Mouse (Mus musculus): Measurements from ENCODE around the gene Olfr487. TPM values are rescaled to one million over a fixed set of nuclear protein-coding genes. Genes with fewer than 3 reads are reported as not detected.
"Not testable (repeated sequence)": the region's sequence is repeated elsewhere in the genome, so short reads cannot be mapped to it uniquely, and the experiment has no call there.

Olfr487 gene
- not detected for total RNA-seq (2021)
- long read RNA-seq, experiment 1 = 0 reads
- long read RNA-seq, experiment 2 = 0 reads

DNA sequence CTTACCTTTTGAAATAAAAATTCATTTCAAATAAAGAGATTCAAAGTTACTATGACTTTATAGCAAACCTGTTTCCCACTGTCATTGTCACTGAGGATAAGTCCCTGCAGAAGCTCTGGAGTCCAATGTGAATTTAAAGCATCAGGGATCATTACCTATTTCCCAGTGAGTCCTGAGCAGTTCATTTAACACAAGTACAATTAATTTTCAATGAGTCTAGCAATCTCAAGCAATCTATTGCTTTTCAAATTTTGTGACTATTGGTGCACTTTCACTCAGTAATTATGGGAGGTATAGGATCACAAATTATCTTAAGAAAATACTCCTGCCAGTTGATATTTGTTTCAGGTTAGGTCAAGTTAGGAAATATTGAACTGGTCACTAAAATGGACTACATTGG is at the start of gene Olfr487:
Gene Olfr487 (minus strand): TSS at position 101 of the 400 bp plus-strand sequence.
- DNase-seq; intact Hi-C loops (cut with DNase I): not testable (repeated sequence)

GRCm38 (mm10) chr7:108258247-108258646 is 43.8 kb upstream of the Olfr487 start, which contains the start of gene Olfr488:
Olfr488 (minus strand) TSS chr7:108258347.
- DNase-seq = no peak
- intact Hi-C loops (cut with DNase I) = no loop called here

DNA sequence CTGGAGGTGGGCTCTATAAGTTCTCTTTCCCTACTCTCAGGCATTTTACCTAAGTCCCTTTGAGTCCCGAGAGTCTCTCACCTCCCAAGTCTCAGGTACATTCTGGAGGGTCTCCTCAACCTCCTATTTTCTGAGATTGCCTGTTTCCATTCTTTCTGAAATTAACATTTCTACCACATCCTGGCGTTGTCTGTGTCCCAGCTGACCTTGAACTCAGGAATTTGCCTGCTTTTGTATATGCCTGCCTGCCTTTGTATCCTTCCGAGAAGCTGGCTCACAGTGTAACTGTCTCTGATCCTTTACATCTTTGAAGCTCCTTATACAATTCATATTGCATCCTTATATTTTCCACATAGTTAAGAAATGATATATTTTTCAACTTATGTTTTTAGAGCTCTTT is 19.1 kb upstream of the Olfr487 start:
- intact Hi-C loops (cut with DNase I) = no loop called here
- DNase-seq = no peak

GRCm38 (mm10) chr7:108196938-108197337 is 17.5 kb downstream of the Olfr487 start:
- DNase-seq = no peak
- intact Hi-C loops (cut with DNase I) = no loop called here

DNA sequence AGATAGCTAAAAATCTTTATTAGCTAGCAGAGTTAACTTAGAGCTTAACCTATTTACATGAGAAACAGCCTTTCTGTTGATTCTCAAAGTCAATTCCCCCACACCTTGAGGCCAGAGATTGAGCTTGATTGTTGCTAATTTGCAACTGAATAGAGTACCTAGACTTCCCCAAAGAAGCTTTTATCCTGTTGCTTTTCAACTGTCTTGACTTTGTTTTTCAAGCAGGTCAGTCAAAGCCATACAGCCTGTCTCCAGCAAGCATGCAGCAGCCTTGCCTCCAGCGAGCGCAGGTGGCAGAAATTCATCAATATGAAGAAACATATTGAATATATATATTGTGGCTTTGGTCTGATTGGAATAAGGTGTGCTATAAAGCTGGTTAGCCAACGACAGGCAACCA is 18.1 kb downstream of the Olfr487 start:
- DNase-seq; intact Hi-C loops (cut with DNase I): not testable (repeated sequence)

DNA sequence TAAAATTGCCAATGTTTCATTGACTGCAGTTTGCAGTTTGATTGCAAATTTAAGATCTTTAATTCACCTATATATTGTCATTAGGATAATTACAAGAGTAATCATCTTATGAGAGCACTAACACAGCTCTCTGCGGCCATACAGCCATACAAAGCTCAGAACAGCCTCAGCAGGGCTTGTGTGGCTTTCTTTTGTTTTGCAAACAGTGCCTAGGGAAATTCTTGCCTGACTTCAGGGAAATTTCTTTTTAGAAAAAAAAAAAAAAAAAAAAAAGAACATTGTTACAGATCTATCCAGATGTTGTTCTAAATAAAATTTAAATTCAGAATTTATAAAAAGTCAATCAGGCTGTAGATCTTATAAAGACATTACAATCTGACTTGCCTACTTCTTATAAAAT is 21.7 kb downstream of the Olfr487 start:
- DNase-seq; intact Hi-C loops (cut with DNase I): not testable (repeated sequence)

- intact Hi-C loops (cut with DNase I); DNase-seq: not testable (repeated sequence)
These were observed 23.2 kb downstream of the Olfr487 start for GRCm38 (mm10) chr7:108191196-108191595.

GRCm38 (mm10) chr7:108185237-108185636 is 29.2 kb downstream of the Olfr487 start:
- intact Hi-C loops (cut with DNase I); DNase-seq: not testable (repeated sequence)

- DNase-seq; intact Hi-C loops (cut with DNase I): not testable (repeated sequence)
These were observed 30.0 kb downstream of the Olfr487 start for GRCm38 (mm10) chr7:108184401-108184800.

DNA sequence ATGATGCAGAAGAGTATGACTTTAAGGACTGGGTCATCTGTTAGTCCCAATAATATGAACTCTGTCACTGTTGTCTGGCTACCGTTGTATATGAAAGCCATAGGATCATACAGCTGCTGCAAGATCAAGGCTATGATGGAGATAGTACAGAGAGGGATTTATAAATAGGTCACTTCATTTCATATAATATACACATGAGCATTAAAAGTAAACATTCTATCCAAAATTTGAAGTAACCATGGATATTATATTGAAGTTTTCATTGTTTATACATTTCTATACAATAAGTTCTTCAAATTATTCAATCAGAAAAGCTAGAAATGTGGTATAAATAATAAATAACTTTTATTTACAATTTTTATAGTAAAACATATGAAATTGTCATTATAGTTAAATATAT is 41.8 kb downstream of the Olfr487 start, which contains the start of gene Olfr486:
Gene Olfr486 (minus strand): TSS at position 101 of the 400 bp plus-strand sequence.
- DNase-seq; intact Hi-C loops (cut with DNase I): not testable (repeated sequence)

DNA sequence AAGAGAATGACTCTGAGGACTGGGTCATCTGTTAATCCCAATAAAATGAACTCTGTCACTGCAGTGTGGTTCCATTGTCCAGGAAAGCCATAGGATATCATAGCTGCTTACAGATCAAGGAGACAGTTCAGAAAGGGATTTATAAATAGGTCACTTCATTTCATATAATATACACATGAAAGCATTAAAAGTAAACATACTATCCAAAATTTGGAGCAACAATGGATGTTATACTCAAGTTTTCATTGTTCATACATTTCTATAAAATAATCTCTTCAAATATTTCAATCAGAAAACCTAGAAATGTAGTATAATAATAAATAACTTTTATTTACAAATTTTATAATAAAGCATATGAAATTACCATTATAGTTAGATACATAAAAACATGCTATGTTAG is 54.7 kb downstream of the Olfr487 start, which contains the start of gene Olfr485:
Gene Olfr485 (minus strand): TSS at position 101 of the 400 bp plus-strand sequence.
- no peak for DNase-seq
- intact Hi-C loops (cut with DNase I) = no loop called here

Other genes with a start within 250 kb of the Olfr487 start
- gene Olfr476, start 249.8 kb downstream of the Olfr487 start, total RNA-seq (2021) = not detected
- not detected for gene Olfr477, start 227.9 kb downstream of the Olfr487 start, total RNA-seq (2021)
- gene Olfr478, start 180.6 kb downstream of the Olfr487 start, total RNA-seq (2021) = not detected
- gene Olfr479, start 163.9 kb downstream of the Olfr487 start, total RNA-seq (2021) = not detected
- gene Olfr480, start 147.3 kb downstream of the Olfr487 start, total RNA-seq (2021) = not detected
- gene Olfr481, start 134.8 kb downstream of the Olfr487 start, total RNA-seq (2021) = not detected
- gene Olfr482, start 117.0 kb downstream of the Olfr487 start, total RNA-seq (2021) = under 1 TPM; 0.59 to 0.81 TPM
- not detected for gene Olfr483, start 113.8 kb downstream of the Olfr487 start, total RNA-seq (2021)
- gene Olfr484, start 87.2 kb downstream of the Olfr487 start, total RNA-seq (2021) = not detected
- gene Olfr485, start 54.8 kb downstream of the Olfr487 start, total RNA-seq (2021) = not detected
- gene Olfr486, start 41.9 kb downstream of the Olfr487 start, total RNA-seq (2021) = not detected
- gene Olfr488, start 43.7 kb upstream of the Olfr487 start, total RNA-seq (2021) = not detected
- gene Olfr490, start 74.3 kb upstream of the Olfr487 start, total RNA-seq (2021) = not detected
- gene Olfr491, start 98.8 kb upstream of the Olfr487 start, total RNA-seq (2021) = not detected
- not detected for gene Olfr492, start 109.0 kb upstream of the Olfr487 start, total RNA-seq (2021)
- not detected for gene Olfr493, start 132.3 kb upstream of the Olfr487 start, total RNA-seq (2021)
- not detected for gene Olfr494, start 150.7 kb upstream of the Olfr487 start, total RNA-seq (2021)
- gene Olfr495, start 178.5 kb upstream of the Olfr487 start, total RNA-seq (2021) = not detected
- gene Olfr497, start 205.8 kb upstream of the Olfr487 start, total RNA-seq (2021) = not detected